Mouse (Mus musculus) frontal cortex, postnatal 14 days (tissue): ENCODE measurements around the gene Magi2.

ENCODE experiments used
- DNase-seq, 2 experiments: peaks; one replicate each; pipeline ENCODE4 v3.0.0; 2022; ENCODE audit warnings: low spot score in 2 of 2

The Magi2 gene

DNA sequence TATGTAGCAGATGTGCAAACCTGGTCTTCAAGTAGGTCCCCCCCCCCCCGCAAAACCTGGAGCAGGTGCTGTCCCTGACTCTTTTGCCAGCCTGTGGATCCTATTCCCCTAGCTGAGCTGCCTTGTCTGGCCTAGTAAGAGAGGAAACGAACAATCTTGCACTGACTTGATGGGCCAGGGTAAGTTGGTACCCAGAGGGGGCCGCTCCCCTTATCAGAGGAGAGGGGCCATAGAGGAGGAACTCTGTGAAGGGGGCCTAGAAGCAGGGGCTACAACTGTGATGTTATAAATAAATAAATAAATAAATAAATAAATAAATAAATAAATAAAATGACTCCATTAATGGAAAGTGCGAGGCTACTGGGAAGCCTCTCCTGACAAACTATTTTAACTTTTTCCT lies 848.0 kb downstream of the Magi2 start:
- no peak for DNase-seq

DNA sequence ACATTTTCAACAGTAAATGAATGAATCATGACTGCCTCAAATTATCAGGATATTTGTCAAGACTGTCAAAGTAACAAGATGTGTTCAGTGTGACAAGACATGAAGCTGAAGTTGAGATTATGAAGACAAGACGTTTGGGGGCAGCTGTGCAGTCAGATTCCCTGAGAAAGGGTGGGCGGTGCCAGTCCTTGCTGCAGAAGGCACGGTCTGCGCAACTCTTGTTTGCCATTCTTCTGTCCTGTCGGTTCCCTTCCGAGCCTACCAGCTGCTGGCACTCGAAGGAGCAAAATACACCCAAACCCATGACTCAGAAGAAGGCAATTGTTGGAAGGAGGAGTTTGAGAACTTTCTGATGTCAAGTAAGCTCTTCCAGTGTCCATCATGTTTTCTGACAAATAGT lies 852.1 kb downstream of the Magi2 start:
- DNase-seq: no peak

DNA sequence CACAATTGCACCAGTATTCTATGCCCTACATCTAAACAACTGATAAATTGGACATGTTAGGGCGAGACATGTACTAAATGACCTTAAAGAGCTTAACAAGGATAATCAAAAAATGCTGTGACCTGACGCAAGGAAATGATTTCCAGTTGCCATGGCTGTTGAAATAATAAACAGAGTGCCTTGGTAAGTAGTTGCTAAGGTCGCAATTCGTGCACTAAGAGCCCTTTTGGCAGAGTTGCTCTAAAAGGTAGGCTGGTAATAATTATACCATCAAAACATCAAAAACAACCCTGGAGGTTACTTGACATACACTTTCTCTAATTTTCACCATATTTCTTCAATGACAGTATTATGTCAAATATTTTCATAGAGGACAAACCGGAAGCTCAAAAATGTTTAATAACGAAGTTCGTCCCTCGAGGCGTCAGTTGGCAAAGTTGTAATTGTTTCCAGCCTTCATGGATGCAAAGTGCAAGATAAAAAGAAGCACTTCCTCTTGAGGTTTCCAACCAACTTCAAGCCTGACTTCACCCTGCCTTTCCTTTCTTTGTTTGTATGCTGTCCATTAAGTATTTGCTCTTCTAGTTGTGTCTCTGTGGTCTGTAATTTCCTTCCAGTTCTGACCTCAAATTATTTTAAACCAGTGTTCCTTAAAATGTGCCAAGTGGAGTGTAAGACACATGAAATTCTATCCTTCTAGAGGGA lies 853.9 kb downstream of the Magi2 start:
- DNase-seq: no peak

- no peak for DNase-seq
These were observed 855.5 kb downstream of the Magi2 start for GRCm38 (mm10) chr5:20082368-20082767.

DNA sequence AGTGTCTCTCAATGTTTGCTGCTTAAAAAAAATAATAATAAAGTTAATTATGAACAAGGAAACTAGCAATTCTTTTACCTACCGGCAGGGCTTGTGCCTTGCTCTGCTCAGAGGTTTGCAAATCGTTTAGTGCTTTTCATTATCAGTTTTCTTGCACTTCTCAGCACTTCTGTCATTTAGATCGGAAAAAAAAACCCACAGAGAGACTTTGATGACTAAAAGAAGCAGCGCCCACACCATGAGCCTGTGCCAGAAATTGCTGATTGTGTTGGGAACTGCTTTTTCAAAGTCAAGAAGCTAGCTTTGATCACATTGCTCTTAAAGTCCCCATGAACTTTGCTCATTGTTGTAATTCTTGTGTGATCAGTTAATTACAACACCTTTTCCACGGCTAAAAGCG lies 860.2 kb downstream of the Magi2 start:
- DNase-seq: no peak

- DNase-seq: no peak
These were observed 877.0 kb downstream of the Magi2 start for GRCm38 (mm10) chr5:20103869-20104268.

DNA sequence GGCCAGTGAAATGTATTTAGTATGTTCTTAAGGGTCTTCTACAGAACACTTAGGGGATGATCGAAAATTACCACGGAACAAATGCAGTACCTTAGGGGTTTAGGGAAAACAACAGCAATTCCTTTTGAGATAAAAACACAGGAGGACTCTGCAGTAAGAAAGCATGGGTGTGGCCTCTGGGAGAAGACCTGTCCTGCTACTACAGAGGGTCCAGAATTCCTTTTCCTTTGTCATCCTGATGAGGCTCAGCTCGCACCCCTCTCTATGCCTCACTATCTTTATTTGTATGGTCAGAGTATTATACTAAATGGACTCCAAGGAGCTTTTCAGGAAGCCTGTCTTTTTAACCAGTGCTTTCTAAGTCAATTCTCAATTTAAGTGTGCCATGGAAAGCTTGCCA lies 877.7 kb downstream of the Magi2 start:
- no peak for DNase-seq

DNA sequence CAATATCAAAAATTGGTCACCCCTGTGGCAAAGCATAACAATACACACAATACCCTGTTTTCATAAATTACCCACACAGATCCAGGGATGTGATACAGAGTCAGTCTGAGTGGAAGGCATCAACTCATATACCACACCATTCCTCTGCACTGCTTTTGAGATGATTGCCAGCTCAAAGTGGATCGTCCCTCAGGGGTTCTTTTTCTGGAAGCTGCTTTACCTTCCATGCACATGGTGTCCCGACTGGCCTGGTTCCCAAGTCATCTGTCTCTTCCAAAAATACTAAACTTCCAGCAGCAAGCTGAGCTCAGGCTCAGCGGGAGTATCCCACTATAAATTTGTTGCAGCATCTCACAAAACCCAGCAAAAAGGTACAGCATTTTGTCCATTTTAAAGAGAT lies 882.7 kb downstream of the Magi2 start:
- DNase-seq: peak in 1 of 2 experiments; percentile 25

DNA sequence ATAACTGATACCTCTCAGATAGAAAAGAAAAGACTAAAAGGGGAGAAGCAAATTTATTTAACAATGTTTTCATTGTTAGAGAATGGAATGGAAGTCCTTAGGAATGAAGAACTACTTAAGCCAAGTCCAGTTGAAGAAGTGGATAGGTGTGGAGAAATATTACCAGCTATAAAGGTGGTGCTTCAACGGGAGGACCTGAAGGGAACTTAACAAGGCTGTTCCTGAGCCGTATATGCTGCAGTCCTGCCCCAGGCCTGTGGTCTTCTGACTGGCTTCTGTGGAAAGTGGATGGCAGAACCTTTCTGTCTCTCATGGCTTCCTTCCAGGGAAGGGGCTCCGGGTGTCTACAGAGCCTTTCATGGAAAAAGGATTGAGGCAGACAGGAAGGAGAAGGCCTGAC lies 890.3 kb downstream of the Magi2 start:
- DNase-seq: no peak

- no peak for DNase-seq
These were observed 913.4 kb downstream of the Magi2 start for GRCm38 (mm10) chr5:20140235-20140634.

- DNase-seq: no peak
These were observed 914.0 kb downstream of the Magi2 start for GRCm38 (mm10) chr5:20140662-20141444.

- no peak for DNase-seq
These were observed 926.7 kb downstream of the Magi2 start for GRCm38 (mm10) chr5:20153359-20154125.

DNA sequence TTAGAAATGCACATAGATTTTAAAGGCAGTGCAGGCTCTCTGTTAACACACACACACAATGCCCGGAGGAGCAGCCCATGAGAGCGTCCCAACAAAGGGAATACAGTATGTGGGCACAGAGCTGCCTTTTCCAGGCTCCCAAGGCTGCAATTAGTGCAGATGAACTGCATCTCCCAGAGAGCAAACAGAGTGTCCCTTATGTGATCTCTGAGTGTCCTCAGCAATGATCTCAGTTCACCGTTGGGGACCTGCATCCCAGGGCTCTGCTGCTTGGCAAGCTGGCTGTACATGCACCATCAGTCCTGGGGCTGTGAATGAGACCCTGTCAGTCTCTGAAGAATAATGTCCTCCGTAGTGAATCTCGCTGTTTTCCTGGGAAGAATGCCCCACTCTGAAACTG lies 969.9 kb downstream of the Magi2 start:
- DNase-seq: no peak

- no peak for DNase-seq
These were observed 970.6 kb downstream of the Magi2 start for GRCm38 (mm10) chr5:20197395-20197794.

DNA sequence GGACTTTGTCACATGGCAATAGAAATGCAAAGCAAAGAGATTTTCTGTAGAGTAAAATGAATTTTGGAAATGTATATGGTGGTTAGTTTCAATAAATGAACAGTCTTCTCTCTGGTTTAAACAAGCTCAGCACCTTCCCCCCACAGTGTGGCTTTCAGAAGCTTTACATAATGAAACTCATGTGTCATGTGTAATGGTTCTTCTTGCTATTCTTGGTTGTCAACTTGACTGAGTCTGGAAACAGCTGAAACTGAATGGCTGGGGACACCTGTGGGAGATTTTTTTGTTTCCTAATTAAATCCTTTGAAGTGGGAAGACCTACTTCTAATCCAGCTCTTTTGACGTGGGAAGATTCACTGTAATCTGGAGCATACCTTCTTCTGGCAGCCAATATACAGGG lies 974.5 kb downstream of the Magi2 start:
- no peak for DNase-seq

DNA sequence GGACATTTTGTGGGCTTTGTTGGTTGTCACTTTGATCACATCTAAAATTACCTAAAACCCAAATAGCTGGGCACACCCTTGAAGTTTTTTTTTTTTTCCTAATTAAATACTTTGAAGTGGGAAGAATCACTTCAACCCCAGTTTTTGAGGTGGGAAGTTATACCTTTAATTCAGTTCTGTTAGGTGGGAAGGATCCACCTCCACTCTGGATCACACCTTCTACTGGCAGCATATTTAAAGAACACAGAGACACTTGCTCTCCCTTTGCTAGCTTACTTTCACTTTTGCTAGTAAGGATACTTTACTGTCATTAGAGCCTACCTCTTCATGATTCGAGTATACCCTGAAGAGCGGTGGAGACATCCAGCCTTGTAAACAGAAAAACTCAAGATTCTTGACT lies 981.3 kb downstream of the Magi2 start:
- no peak for DNase-seq

DNA sequence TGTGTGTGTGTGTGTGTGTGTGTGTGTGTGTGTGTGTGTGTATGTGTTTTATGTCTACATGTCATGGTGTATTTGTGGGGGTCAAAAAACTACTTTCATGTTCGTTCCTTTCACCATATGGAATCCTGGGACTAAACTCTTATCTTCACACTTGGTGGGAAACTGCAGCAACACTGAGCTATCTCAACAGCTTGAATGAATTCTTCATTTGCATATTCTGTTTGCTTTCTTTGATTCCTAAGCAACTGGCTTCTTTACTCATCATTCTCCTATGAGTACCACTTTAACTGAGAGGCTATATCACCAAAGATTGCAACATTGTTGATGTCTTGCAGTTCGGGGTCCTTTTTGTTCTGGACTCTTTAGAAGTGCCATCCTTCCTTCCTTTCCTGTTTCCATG lies 986.5 kb downstream of the Magi2 start:
- no peak for DNase-seq

DNA sequence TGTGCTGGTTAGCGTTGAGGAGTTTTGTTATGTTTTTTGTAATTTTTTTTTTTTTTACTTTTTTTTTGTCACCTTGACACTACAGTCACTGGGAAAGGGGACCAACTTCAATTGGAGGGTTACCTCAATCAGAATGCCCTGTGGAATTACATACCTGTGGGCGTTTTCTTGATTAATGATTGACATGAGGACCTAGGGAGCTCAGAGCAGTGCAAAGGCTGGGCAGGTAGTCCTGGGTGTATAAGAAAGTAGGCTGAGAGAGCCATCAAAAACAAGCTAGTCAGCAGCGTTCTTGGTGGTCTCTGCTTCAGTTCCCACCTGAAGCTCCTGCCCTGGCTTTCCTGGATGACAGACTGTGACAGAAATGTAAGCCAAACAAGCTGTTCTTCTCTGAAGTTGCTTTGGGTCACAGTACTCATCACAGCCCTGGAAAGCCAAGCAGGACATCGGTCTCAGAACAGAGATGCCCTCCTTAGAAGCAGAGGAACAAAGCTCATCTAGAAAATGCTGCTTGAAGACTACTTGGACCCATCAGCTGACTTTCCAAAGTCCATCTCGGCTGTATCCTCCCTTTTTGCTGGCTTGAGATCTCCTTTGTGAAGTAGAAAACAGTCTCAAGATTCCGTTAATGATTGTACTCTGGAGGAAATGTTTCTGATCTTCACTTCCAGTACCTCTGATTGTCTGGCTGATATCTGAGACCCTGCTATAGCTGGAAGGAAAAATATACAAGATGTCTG lies 999.8 kb downstream of the Magi2 start:
- DNase-seq: no peak

GRCm38 (mm10) chr5:20227912-20228762 lies 1001.3 kb downstream of the Magi2 start:
- DNase-seq: no peak

DNA sequence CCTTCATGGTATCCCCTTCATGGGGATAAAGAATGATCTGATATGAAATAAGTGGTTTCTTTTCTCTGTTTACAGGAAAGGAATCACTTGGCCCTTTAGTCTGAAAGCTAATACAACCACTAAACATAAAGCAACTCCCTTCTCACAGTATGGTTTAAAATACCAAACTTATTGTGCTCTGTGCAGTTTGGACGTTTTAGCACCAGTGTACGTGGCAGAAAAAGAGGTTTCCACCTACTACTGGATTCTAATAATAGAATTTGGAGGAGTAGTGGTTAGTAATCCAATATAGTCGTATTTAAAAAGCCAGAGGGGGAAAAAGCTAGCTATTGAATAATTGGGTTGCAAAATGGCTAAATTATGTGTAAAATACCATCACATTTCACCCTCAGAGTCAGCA lies 1005.1 kb downstream of the Magi2 start:
- no peak for DNase-seq

DNA sequence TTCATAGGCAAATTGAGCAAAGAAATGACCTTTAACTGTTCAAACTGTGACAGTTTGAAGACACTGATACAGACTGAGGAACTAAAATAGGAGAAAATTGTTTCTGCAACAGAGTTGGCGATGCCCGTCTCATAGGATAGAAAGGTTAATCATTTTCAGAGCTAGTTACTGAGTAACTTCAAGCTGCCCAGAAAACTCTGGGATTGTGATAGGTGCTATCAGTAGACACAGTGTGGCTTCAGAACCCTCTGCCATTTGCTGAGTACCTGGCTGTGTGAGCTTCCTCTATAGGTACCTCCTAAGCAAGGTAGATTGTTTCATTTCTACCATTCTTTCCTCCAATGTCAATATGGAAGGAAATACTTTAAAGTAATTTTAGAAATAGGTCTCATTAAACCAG lies 1014.7 kb downstream of the Magi2 start:
- DNase-seq: no peak
